Mouse (Mus musculus) lung, embryonic 16.5 days (tissue): ENCODE measurements around the gene Cdc34. TPM values are rescaled to one million over a fixed set of nuclear protein-coding genes. Genes with fewer than 3 reads are reported as not detected.

Source experiments
- ATAC-seq: fragments of 200-750 bp; cut with Nextera tagmentation; 2 replicates; pipeline ENCODE4 v1.8.0; 2017; ENCODE audit warnings: low read depth, mild to moderate bottlenecking, moderate library complexity
- H3K27ac ChIP-seq: fragments of 300-500 bp; sonication (generic); 2 replicates; pipeline ENCODE4 v1.5.1; 2014; ENCODE audit warnings: mild to moderate bottlenecking, control low read depth, low read length
- H3K27me3 ChIP-seq: fragments of 300-500 bp; sonication (generic); 2 replicates; pipeline ENCODE4 v1.6.1; 2014; ENCODE audit warnings: low read depth, low read length, mixed read lengths; ENCODE audit not compliant: control insufficient read depth, insufficient read depth
- H3K36me3 ChIP-seq: fragments of 300-500 bp; sonication (generic); 2 replicates; pipeline ENCODE4 v1.6.1; 2014; ENCODE audit warnings: low read length; ENCODE audit not compliant: control insufficient read depth, insufficient read depth
- H3K4me1 ChIP-seq: fragments of 300-500 bp; sonication (generic); replicated peaks from 2 replicates; pipeline ENCODE4 v1.6.1; 2014; ENCODE audit warnings: low read length, mixed read lengths; ENCODE audit not compliant: control insufficient read depth, insufficient read depth
- H3K4me2 ChIP-seq: fragments of 300-500 bp; sonication (generic); 2 replicates; pipeline ENCODE4 v1.6.1; 2014; ENCODE audit warnings: low read depth, low read length, control low read depth
- H3K4me3 ChIP-seq: fragments of 300-500 bp; sonication (generic); 2 replicates; pipeline ENCODE4 v1.5.1; 2014; ENCODE audit warnings: mild to moderate bottlenecking, low read length, control low read depth
- H3K9ac ChIP-seq: fragments of 300-500 bp; sonication (generic); 2 replicates; pipeline ENCODE4 v1.6.1; 2014; ENCODE audit warnings: low read length, control low read depth
- H3K9me3 ChIP-seq: fragments of 300-500 bp; sonication (generic); 2 replicates; pipeline ENCODE4 v1.6.1; 2016; ENCODE audit warnings: low read length; ENCODE audit not compliant: control insufficient read depth
- whole genome bisulfite sequencing: fragments of 180-500 bp; shearing (Covaris S2); extraction: QIAGEN DNeasy Blood & Tissue Kit; methylation state at CpG from one replicate; pipeline ENCODE4 v1.1.7; 2014; 5-methylcytosine and 5-hydroxymethylcytosine counted together
- polyA plus RNA-seq: library from polyadenylated mRNA; unstranded; fragments of >200 nt; fragmentation: Nextera tagmentation; extraction: Ambion mirVana; gene quantifications from 2 replicates; pipeline ENCODE4 v1.2.1, GENCODE M21; 2015

The Cdc34 gene
- polyA plus RNA-seq, 1 experiment from 2014 or later = 68.9 TPM

DNA sequence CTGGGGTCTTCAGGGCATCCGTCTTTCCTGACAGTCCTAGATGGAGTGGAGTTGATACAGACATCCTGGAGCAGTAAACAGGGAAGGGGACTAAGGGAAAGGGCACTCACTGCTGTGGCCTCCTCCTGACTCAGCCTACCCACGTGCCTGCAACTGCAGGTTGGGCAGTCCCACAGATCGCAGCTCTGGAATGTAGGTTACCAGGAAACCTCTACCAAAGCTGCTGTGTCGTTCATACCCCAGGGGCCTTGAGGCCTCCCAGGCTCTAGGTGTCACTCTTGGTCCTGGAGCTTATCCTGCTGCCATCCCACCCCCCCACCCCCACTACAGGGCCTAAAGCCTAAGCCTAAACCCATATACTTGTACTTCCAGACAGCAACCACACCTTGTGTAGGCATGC is 25.8 kb downstream of the Cdc34 start:
- H3K4me1 ChIP-seq = peaks cover 30% of the 10 kb centered on the region
- H3K27me3 ChIP-seq = no peaks in the 10 kb centered on the region
- H3K9me3 ChIP-seq = no peaks in the 10 kb centered on the region
- H3K9ac ChIP-seq = no peak overlapping the region
- H3K27ac ChIP-seq = no peak overlapping the region
- 66% methylated on average over 4 of the region's 4 CpGs for WGBS
- H3K36me3 ChIP-seq = peaks cover 33% of the 10 kb centered on the region
- ATAC-seq = no peak
- no peak overlapping the region for H3K4me3 ChIP-seq
- no peak overlapping the region for H3K4me2 ChIP-seq

DNA sequence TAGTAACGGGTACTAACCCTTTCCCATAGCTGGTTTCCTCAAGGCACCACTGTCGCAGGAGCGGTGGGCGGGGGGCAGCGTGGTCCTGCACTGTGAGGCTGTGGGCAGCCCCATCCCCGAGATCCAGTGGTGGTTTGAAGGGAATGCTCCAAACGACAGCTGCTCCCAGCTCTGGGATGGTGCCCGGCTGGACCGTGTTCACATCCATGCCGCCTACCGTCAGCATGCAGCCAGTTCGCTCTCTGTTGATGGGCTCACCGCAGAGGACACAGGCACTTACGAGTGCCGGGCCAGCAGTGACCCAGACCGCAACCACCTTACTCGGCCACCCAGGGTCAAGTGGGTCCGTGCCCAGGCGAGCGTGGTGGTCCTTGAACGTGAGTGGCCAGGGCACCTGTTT is 26.7 kb downstream of the Cdc34 start:
- no peak overlapping the region for H3K27ac ChIP-seq
- peaks cover 30% of the 10 kb centered on the region for H3K4me1 ChIP-seq
- H3K9me3 ChIP-seq = no peaks in the 10 kb centered on the region
- WGBS = 74% methylated on average over 21 of the region's 21 CpGs
- no peak for ATAC-seq
- H3K4me2 ChIP-seq = no peak overlapping the region
- H3K4me3 ChIP-seq = no peak overlapping the region
- H3K9ac ChIP-seq = no peak overlapping the region
- H3K27me3 ChIP-seq = no peaks in the 10 kb centered on the region
- peaks cover 33% of the 10 kb centered on the region for H3K36me3 ChIP-seq

GRCm38 (mm10) chr10:79709307-79709706 is 27.3 kb downstream of the Cdc34 start:
- no peak for ATAC-seq
- Histone ChIP-seq H3K4me2 (no peak overlapping the region), H3K27ac (no peak overlapping the region), H3K36me3 (peaks cover 33% of the 10 kb centered on the region), H3K9me3 (no peaks in the 10 kb centered on the region), H3K27me3 (no peaks in the 10 kb centered on the region), H3K4me1 (peaks cover 30% of the 10 kb centered on the region), H3K9ac (0 out of 2 replicates have a peak overlapping the region, but pooled peaks have one; percentile 15), H3K4me3 (no peak overlapping the region)
- WGBS = 47% methylated on average over 7 of the region's 7 CpGs

GRCm38 (mm10) chr10:79712029-79712428 is 30.0 kb downstream of the Cdc34 start:
- H3K9me3 ChIP-seq = no peaks in the 10 kb centered on the region
- H3K27me3 ChIP-seq = peaks cover 23% of the 10 kb centered on the region
- H3K27ac ChIP-seq = no peak overlapping the region
- H3K36me3 ChIP-seq = peaks cover 33% of the 10 kb centered on the region
- H3K4me1 ChIP-seq = peaks cover 14% of the 10 kb centered on the region
- no peak overlapping the region for H3K9ac ChIP-seq
- peak; percentile 2; the same call in 1 of the 2 replicates for ATAC-seq
- 50% methylated on average over 1 of the region's 1 CpGs for WGBS
- no peak overlapping the region for H3K4me3 ChIP-seq
- H3K4me2 ChIP-seq = no peak overlapping the region

GRCm38 (mm10) chr10:79712499-79713126 is 30.6 kb downstream of the Cdc34 start:
- Histone ChIP-seq H3K27me3 (peaks cover 29% of the 10 kb centered on the region), H3K4me2 (no peak overlapping the region), H3K36me3 (peaks cover 33% of the 10 kb centered on the region), H3K4me1 (peaks cover 19% of the 10 kb centered on the region), H3K9me3 (no peaks in the 10 kb centered on the region), H3K9ac (no peak overlapping the region), H3K27ac (no peak overlapping the region), H3K4me3 (no peak overlapping the region)
- WGBS = 13% methylated on average over 5 of the region's 6 CpGs
- peak; percentile 47 for ATAC-seq

DNA sequence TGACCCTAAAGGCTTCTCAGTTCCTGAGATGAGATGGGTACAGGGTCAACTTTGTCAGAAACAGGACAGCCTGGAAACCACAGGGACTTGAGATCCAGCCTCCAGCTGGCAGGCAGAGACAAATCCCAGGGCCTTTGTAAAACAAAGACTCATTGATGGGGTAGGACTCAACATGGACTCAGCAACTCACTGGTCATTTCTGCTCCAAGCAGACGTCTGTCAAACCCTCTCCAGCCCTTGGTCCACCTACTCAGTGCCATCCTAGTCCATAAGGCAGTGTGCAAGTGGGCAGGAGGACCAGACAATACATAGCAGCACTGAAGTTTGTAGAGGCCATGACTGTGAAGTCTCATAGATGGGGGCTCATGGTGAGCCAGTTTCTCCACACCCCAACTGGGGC is 31.2 kb downstream of the Cdc34 start:
- H3K4me1 ChIP-seq = peaks cover 21% of the 10 kb centered on the region
- H3K9ac ChIP-seq = no peak overlapping the region
- H3K36me3 ChIP-seq = peaks cover 33% of the 10 kb centered on the region
- no peak overlapping the region for H3K4me2 ChIP-seq
- no peak overlapping the region for H3K4me3 ChIP-seq
- no peaks in the 10 kb centered on the region for H3K9me3 ChIP-seq
- no peak for ATAC-seq
- 20% methylated on average over 1 of the region's 1 CpGs for WGBS
- H3K27ac ChIP-seq = no peak overlapping the region
- H3K27me3 ChIP-seq = peaks cover 33% of the 10 kb centered on the region

GRCm38 (mm10) chr10:79714996-79715395 is 33.0 kb downstream of the Cdc34 start:
- peaks cover 21% of the 10 kb centered on the region for H3K36me3 ChIP-seq
- peaks cover 37% of the 10 kb centered on the region for H3K27me3 ChIP-seq
- H3K9ac ChIP-seq = no peak overlapping the region
- H3K4me3 ChIP-seq = no peak overlapping the region
- H3K9me3 ChIP-seq = no peaks in the 10 kb centered on the region
- no peak overlapping the region for H3K27ac ChIP-seq
- H3K4me2 ChIP-seq = no peak overlapping the region
- WGBS = 55% methylated on average over 4 of the region's 4 CpGs
- no peak for ATAC-seq
- H3K4me1 ChIP-seq = peaks cover 13% of the 10 kb centered on the region

- Histone ChIP-seq H3K4me3 (peak within 1 kb of the TSS; percentile 61), H3K4me2 (peak within 1 kb of the TSS; percentile 79), H3K27me3 (peaks cover 37% of the 10 kb centered on the region), H3K4me1 (peaks cover 13% of the 10 kb centered on the region), H3K9ac (peak within 1 kb of the TSS; percentile 54), H3K36me3 (peaks cover 7% of the 10 kb centered on the region), H3K9me3 (no peaks in the 10 kb centered on the region), H3K27ac (no peak within 1 kb of the TSS)
- peak; percentile 18; the same call in 1 of the 2 replicates for ATAC-seq
- WGBS = 2% methylated on average over 57 of the region's 91 CpGs
These were observed 34.4 kb downstream of the Cdc34 start, which contains the start of gene Hcn2 for GRCm38 (mm10) chr10:79716254-79716987. Gene Hcn2 (plus strand): TSS chr10:79716634.

DNA sequence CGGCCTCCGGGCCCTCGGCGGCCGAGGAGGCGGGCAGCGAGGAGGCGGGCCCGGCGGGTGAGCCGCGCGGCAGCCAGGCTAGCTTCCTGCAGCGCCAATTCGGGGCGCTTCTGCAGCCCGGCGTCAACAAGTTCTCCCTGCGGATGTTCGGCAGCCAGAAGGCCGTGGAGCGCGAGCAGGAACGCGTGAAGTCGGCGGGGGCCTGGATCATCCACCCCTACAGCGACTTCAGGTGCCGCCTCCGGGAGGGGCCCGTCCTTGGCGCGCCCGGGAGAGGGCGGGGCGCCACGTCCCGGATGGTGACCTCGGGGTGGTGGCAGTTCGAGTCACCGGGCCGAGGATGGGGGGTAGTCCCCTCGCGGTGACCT is 35.0 kb downstream of the Cdc34 start:
- peaks cover 37% of the 10 kb centered on the region for H3K27me3 ChIP-seq
- peak overlapping the region; percentile 54 for H3K9ac ChIP-seq
- under 1% methylated on average over 44 of the region's 44 CpGs for WGBS
- H3K27ac ChIP-seq = no peak overlapping the region
- no peak for ATAC-seq
- H3K36me3 ChIP-seq = peaks cover 2% of the 10 kb centered on the region; the same call in 1 of the 2 replicates
- H3K4me3 ChIP-seq = peak overlapping the region; percentile 61
- no peaks in the 10 kb centered on the region for H3K9me3 ChIP-seq
- peaks cover 13% of the 10 kb centered on the region for H3K4me1 ChIP-seq
- peak overlapping the region; percentile 79 for H3K4me2 ChIP-seq
